Mouse (Mus musculus): ENCODE results near the gene Gid4.

- no peak for TF ChIP-seq CTCF (IDR thresholded peaks at IDR 0.05; ENCODE audit: low read depth)
- no peak for TF ChIP-seq EP300 (optimal IDR thresholded peaks at IDR 0.05)
These were observed 10.7 kb downstream of the Gid4 start for GRCm38 (mm10) chr11:60427628-60428027.
